Mouse (Mus musculus) liver, embryonic 16.5 days (tissue): ENCODE results near the gene Rapgef5. TPM values are rescaled to one million over a fixed set of nuclear protein-coding genes. Genes with fewer than 3 reads are reported as not detected.
A peak's percentile ranks its signal among the peaks of the same experiment; 100 is the strongest.

Source experiments
- ATAC-seq: fragments of 200-750 bp; cut with Nextera tagmentation; 2 replicates; pipeline ENCODE4 v1.8.0; 2017; ENCODE audit warnings: low read depth, mild to moderate bottlenecking, moderate number of reproducible peaks, moderate library complexity
- H3K27ac ChIP-seq: fragments of 300-500 bp; sonication (generic); 2 replicates; pipeline ENCODE4 v1.5.1; 2014; ENCODE audit warnings: mild to moderate bottlenecking, low read length
- H3K27me3 ChIP-seq: fragments of 300-500 bp; sonication (generic); 2 replicates; pipeline ENCODE4 v1.6.1; 2014; ENCODE audit warnings: low read depth, low read length, mixed read lengths; ENCODE audit not compliant: control insufficient read depth, insufficient read depth
- H3K36me3 ChIP-seq: fragments of 300-500 bp; sonication (generic); 2 replicates; pipeline ENCODE4 v1.6.1; 2014; ENCODE audit warnings: mild to moderate bottlenecking; ENCODE audit not compliant: control insufficient read depth, insufficient read depth
- H3K4me1 ChIP-seq: fragments of 300-500 bp; sonication (generic); 2 replicates; pipeline ENCODE4 v1.6.1; 2014; ENCODE audit warnings: low read depth, low read length, mixed read lengths; ENCODE audit not compliant: control insufficient read depth
- H3K4me2 ChIP-seq: fragments of 300-500 bp; sonication (generic); 2 replicates; pipeline ENCODE4 v1.6.1; 2014; ENCODE audit warnings: low read depth, low read length, mixed read lengths
- H3K4me3 ChIP-seq: fragments of 300-500 bp; sonication (generic); 2 replicates; pipeline ENCODE4 v1.5.1; 2014; ENCODE audit warnings: low read depth, mild to moderate bottlenecking, low read length
- H3K9ac ChIP-seq: fragments of 300-500 bp; sonication (generic); 2 replicates; pipeline ENCODE4 v1.6.1; 2014; ENCODE audit warnings: low read depth, low read length
- H3K9me3 ChIP-seq: fragments of 300-500 bp; sonication (generic); replicated peaks from 2 replicates; pipeline ENCODE4 v1.6.1; 2016; ENCODE audit warnings: low read length; ENCODE audit not compliant: control insufficient read depth
- WGBS: fragments of 180-500 bp; shearing (Covaris S2); extraction: QIAGEN DNeasy Blood & Tissue Kit; methylation state at CpG from one replicate; pipeline ENCODE4 v1.1.7; 2014; ENCODE audit not compliant: insufficient replicate concordance; 5-methylcytosine and 5-hydroxymethylcytosine counted together
- polyA plus RNA-seq: library from polyadenylated mRNA; unstranded; fragments of >200 nt; fragmentation: Nextera tagmentation; extraction: Ambion mirVana; gene quantifications from 2 replicates; pipeline ENCODE4 v1.2.1, GENCODE M21; 2015

Gene Rapgef5
- polyA plus RNA-seq, 1 experiment from 2014 or later = 2.2 TPM

- no peaks in the 10 kb centered on the region for H3K36me3 ChIP-seq
- no peak for ATAC-seq
- H3K4me1 ChIP-seq = no peaks in the 10 kb centered on the region
- H3K4me3 ChIP-seq = no peak overlapping the region
- no peaks in the 10 kb centered on the region for H3K27me3 ChIP-seq
- no peak overlapping the region for H3K4me2 ChIP-seq
- H3K27ac ChIP-seq = no peak overlapping the region
- no peaks in the 10 kb centered on the region for H3K9me3 ChIP-seq
- no peak overlapping the region for H3K9ac ChIP-seq
These were observed 244.6 kb downstream of the Rapgef5 start for GRCm38 (mm10) chr12:117760846-117761245.

DNA sequence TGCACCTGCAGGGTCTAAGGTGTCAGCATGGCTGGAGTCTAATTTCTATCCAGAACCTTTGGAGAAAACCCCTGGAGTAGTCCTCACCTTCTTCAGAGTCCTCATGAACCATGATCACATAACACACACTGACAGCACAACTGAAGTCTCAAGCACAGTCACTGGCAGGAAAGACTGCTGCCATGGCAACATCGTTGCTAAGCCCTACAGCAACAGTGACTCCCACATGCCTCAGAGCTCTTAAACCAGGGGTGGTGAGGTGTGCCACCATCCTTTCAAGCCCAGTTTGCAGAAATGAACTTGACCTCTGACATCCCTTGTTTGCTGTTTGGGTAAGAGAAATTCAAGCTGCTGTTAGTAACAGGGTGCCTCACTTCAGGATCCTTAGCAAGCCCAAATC, 245.4 kb downstream of the Rapgef5 start:
- WGBS = 48% methylated on average over 1 of the region's 1 CpGs

GRCm38 (mm10) chr12:117763247-117763646, 247.0 kb downstream of the Rapgef5 start:
- ATAC-seq = peak; percentile 47; the same call in 1 of the 2 replicates
- H3K27ac ChIP-seq = no peak overlapping the region
- H3K4me2 ChIP-seq = no peak overlapping the region
- no peak overlapping the region for H3K4me3 ChIP-seq
- H3K9ac ChIP-seq = no peak overlapping the region
- H3K9me3 ChIP-seq = no peaks in the 10 kb centered on the region
- no peaks in the 10 kb centered on the region for H3K4me1 ChIP-seq
- 51% methylated on average over 3 of the region's 3 CpGs for WGBS
- no peaks in the 10 kb centered on the region for H3K27me3 ChIP-seq
- H3K36me3 ChIP-seq = no peaks in the 10 kb centered on the region

More for the DNA sequence above, 245.4 kb downstream of the Rapgef5 start:
- no peak for ATAC-seq
- Histone ChIP-seq H3K9ac (no peak overlapping the region), H3K4me3 (no peak overlapping the region), H3K4me2 (no peak overlapping the region), H3K4me1 (no peaks in the 10 kb centered on the region), H3K9me3 (no peaks in the 10 kb centered on the region), H3K36me3 (no peaks in the 10 kb centered on the region), H3K27me3 (no peaks in the 10 kb centered on the region), H3K27ac (no peak overlapping the region)

DNA sequence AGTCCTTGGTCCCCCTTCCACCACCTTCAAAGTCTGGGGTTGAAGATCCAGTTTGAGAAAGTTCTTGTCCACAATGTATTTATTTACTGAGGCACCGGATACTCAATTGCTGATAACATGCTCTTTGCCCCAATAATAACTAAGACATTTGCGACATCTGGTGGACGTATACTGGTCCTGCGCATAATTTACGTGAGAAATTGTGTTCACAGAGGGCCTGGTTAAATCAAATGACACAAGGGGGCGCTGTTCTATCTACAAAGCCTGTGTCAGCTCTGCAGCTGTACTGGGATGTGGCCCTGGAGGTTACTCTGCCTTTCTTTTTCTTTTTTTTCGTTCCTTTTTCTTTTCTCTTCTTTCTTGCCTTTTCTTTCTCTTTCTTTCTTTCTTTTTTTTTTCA, 248.6 kb downstream of the Rapgef5 start:
- no peaks in the 10 kb centered on the region for H3K4me1 ChIP-seq
- no peaks in the 10 kb centered on the region for H3K9me3 ChIP-seq
- no peak overlapping the region for H3K27ac ChIP-seq
- 0 out of 2 replicates have a peak, but pooled peaks have one; percentile 40 for ATAC-seq
- WGBS = 5% methylated on average over 7 of the region's 7 CpGs
- no peaks in the 10 kb centered on the region for H3K27me3 ChIP-seq
- no peak overlapping the region for H3K9ac ChIP-seq
- no peaks in the 10 kb centered on the region for H3K36me3 ChIP-seq
- H3K4me3 ChIP-seq = no peak overlapping the region
- H3K4me2 ChIP-seq = no peak overlapping the region

DNA sequence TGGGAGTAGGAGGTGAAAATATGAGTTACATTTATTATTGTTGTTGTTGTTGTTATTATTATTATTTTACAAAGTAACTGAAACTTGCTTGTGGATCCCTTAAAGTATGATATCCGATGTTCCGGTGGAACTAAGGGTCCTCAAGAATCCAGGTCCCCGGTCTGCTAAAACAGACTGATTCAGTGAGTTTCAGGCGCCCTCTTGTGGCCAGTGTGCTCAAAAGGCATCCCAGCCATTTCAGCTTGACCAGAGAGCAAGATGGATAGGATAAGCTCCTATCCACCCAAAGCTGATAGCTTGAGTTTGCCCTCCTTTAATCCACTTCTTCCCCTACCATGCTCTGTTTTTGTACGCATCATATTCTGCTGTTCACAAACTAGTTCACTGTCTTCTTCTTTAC, 252.8 kb downstream of the Rapgef5 start:
- Histone ChIP-seq H3K4me3 (no peak overlapping the region), H3K27ac (no peak overlapping the region), H3K9ac (no peak overlapping the region), H3K4me2 (no peak overlapping the region), H3K36me3 (no peaks in the 10 kb centered on the region), H3K4me1 (no peaks in the 10 kb centered on the region), H3K9me3 (no peaks in the 10 kb centered on the region), H3K27me3 (no peaks in the 10 kb centered on the region)
- WGBS = 6% methylated on average over 5 of the region's 5 CpGs
- no peak for ATAC-seq

DNA sequence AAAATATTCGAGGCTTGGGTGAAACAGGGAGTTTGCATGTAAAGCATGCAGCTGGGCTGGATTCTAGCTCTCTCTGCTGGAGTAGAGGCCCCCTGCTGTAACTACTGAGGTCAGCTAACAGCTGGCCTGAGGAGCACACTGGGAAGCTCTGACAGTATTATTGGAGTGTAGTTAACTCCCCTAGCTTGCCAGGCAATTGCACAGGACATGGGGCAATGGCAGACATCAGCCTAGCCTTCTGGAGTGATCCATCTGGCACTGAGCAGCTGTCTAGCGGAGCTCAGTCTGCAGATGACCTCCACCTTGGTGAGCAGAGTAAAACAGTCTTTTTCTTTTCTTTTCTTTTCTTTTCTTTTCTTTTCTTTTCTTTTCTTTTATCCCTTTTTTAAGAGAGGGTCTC, 253.9 kb downstream of the Rapgef5 start:
- no peaks in the 10 kb centered on the region for H3K27me3 ChIP-seq
- H3K4me2 ChIP-seq = no peak overlapping the region
- no peaks in the 10 kb centered on the region for H3K36me3 ChIP-seq
- H3K4me1 ChIP-seq = no peaks in the 10 kb centered on the region
- ATAC-seq = no peak
- H3K9me3 ChIP-seq = no peaks in the 10 kb centered on the region
- no peak overlapping the region for H3K9ac ChIP-seq
- no peak overlapping the region for H3K4me3 ChIP-seq
- H3K27ac ChIP-seq = no peak overlapping the region
- WGBS = 43% methylated on average over 2 of the region's 2 CpGs

- Histone ChIP-seq H3K4me2 (no peak overlapping the region), H3K9ac (no peak overlapping the region), H3K27ac (no peak overlapping the region), H3K36me3 (no peaks in the 10 kb centered on the region), H3K4me3 (no peak overlapping the region), H3K27me3 (no peaks in the 10 kb centered on the region), H3K4me1 (no peaks in the 10 kb centered on the region), H3K9me3 (no peaks in the 10 kb centered on the region)
- no peak for ATAC-seq
- WGBS = 73% methylated on average over 4 of the region's 4 CpGs
These were observed 254.9 kb downstream of the Rapgef5 start for GRCm38 (mm10) chr12:117771156-117771555.

GRCm38 (mm10) chr12:117772638-117773037, 256.4 kb downstream of the Rapgef5 start:
- Histone ChIP-seq H3K27me3 (no peaks in the 10 kb centered on the region), H3K4me3 (no peak overlapping the region), H3K4me2 (no peak overlapping the region), H3K36me3 (no peaks in the 10 kb centered on the region), H3K4me1 (no peaks in the 10 kb centered on the region), H3K9ac (no peak overlapping the region), H3K9me3 (no peaks in the 10 kb centered on the region), H3K27ac (no peak overlapping the region)
- no peak for ATAC-seq
- WGBS = 0% methylated on average over 2 of the region's 2 CpGs

DNA sequence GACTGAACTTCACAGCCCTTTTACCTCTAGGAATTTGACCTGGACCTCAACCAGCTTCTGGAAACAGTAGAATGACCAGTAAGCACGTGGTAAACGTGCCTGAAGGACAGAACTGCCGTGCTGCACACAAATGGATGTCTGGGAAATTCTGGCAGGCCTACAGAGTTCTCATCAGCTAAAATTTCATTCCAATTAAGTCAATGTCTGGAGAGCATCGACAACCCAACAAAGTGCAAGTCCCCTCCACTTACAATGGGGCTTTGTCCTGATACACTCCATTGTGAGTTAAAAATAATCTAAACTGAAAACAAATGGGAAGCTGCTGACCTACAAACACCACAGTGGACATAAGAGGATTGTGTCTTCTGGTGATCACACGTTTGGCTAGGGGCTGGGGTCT, 260.6 kb downstream of the Rapgef5 start:
- no peaks in the 10 kb centered on the region for H3K36me3 ChIP-seq
- WGBS = 40% methylated on average over 5 of the region's 5 CpGs
- ATAC-seq = no peak
- no peak overlapping the region for H3K4me2 ChIP-seq
- H3K9me3 ChIP-seq = no peaks in the 10 kb centered on the region
- H3K4me1 ChIP-seq = no peaks in the 10 kb centered on the region
- H3K4me3 ChIP-seq = no peak overlapping the region
- no peaks in the 10 kb centered on the region for H3K27me3 ChIP-seq
- no peak overlapping the region for H3K27ac ChIP-seq
- no peak overlapping the region for H3K9ac ChIP-seq

DNA sequence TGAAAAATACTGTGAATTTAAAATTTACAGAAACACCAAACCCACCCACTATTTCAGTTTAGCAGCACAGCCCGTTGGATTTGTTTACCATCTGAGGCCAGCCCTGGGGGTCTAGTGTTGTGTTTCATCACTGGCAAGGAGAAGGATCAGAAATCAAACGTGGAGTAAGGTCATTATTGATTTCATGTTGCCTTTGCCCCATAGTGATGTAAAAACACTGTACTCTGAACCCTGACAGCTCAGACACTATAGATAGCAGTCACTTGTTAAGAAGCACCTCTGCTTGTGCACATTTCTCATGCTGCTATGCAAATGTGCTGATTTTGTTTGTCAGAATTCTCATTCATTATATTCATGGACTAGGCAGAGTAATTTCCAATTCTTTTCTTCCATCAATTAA, 265.1 kb downstream of the Rapgef5 start:
- no peak overlapping the region for H3K4me3 ChIP-seq
- H3K4me2 ChIP-seq = no peak overlapping the region
- H3K36me3 ChIP-seq = no peaks in the 10 kb centered on the region
- no peaks in the 10 kb centered on the region for H3K4me1 ChIP-seq
- WGBS = 30% methylated on average over 2 of the region's 2 CpGs
- peak; percentile 86 for ATAC-seq
- H3K27me3 ChIP-seq = no peaks in the 10 kb centered on the region
- H3K27ac ChIP-seq = no peak overlapping the region; the same call in 1 of the 2 replicates
- H3K9ac ChIP-seq = no peak overlapping the region
- H3K9me3 ChIP-seq = no peaks in the 10 kb centered on the region
